Mouse (Mus musculus): ENCODE data around the gene Dip2c. TPM values are rescaled to one million over a fixed set of nuclear protein-coding genes. Genes with fewer than 3 reads are reported as not detected.

The Dip2c gene
- polyA plus RNA-seq, 1 experiment: 15.7 TPM

DNA sequence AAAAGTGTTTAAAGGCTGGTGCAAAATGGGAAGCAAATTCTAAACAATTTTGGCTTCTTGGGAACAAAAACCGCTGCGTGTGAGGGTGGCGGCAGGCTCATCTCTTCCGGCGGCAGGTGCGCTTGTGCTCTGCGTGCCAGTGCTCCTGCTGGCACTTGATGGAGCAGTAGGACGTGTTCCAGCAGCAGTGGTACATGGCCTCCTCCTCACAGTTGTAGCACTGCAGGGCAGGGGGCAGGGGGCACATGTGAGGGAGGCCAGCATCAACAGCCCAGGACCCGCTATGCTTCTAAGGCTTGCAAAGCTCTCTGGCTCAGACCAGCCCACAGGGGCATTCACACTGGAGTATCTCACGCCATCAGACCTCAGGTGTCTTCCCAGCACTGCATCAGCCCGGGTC, 410.4 kb downstream of the Dip2c start:
- no peak for TF ChIP-seq CTCF (IDR thresholded peaks at IDR 0.05; ENCODE audit: insufficient read depth, low read length)
- TF ChIP-seq POLR2A (IDR thresholded peaks at IDR 0.05; ENCODE audit: borderline replicate concordance, extremely low read depth, low read depth, low read length): no peak
- no peak for DNase-seq
- WGBS: 89% methylated on average over 11 of the region's 11 CpGs
- Histone ChIP-seq H3K4me1 (ENCODE audit: control insufficient read depth, insufficient read depth, low read length) (no peaks in the 10 kb centered on the region), H3K4me3 (replicated peaks; ENCODE audit: extremely low read depth, low read depth, low read length) (no peak overlapping the region)

DNA sequence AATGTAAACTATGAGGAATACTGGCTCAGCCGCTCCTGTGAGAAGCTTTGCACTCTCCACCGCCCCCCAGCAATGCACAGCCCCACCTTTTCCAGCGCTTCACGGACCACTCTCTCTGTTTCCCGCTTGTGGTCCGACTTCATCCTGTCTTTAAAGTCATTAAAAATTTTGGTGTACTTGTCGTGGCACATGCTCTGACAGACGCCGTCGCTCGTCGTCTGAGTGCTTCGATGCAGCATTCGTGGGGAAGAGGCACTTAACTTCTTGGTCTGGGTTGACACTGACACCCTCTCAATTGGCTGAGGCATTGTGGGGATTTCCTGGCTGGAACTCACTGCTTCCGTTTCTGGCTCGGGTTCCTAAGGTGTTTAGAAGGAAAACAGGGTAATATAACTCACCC, 413.0 kb downstream of the Dip2c start:
- Histone ChIP-seq H3K4me3 (replicated peaks; ENCODE audit: extremely low read depth, low read depth, low read length) (no peak overlapping the region), H3K4me1 (ENCODE audit: control insufficient read depth, insufficient read depth, low read length) (no peaks in the 10 kb centered on the region)
- no peak for DNase-seq
- TF ChIP-seq CTCF (IDR thresholded peaks at IDR 0.05; ENCODE audit: insufficient read depth, low read length) (no peak), POLR2A (IDR thresholded peaks at IDR 0.05; ENCODE audit: borderline replicate concordance, extremely low read depth, low read depth, low read length) (no peak)
- 78% methylated on average over 16 of the region's 16 CpGs for WGBS

DNA sequence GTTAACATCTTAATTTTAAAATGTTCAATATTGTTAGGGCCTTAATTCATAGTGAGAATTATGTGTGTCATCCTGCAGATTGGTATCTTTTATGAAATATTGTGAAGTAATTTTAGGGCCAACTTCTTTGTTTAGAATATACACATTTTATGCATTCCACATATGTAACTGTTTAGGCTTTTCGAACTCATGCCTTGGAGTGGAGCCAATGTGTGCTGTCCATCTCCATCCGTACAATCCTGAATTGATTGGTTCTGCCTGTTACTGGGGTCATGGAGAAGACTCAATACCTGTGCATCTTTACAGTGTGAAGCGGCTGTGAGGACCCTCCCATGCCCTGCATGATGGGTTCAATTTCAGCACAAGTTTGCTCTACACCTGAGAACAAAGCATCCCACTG, 416.5 kb downstream of the Dip2c start:
- Histone ChIP-seq H3K4me3 (replicated peaks; ENCODE audit: extremely low read depth, low read depth, low read length) (no peak overlapping the region), H3K4me1 (ENCODE audit: control insufficient read depth, insufficient read depth, low read length) (no peaks in the 10 kb centered on the region)
- no peak for DNase-seq
- WGBS: 83% methylated on average over 3 of the region's 3 CpGs
- TF ChIP-seq POLR2A (IDR thresholded peaks at IDR 0.05; ENCODE audit: borderline replicate concordance, extremely low read depth, low read depth, low read length) (no peak), CTCF (IDR thresholded peaks at IDR 0.05; ENCODE audit: insufficient read depth, low read length) (no peak)

DNA sequence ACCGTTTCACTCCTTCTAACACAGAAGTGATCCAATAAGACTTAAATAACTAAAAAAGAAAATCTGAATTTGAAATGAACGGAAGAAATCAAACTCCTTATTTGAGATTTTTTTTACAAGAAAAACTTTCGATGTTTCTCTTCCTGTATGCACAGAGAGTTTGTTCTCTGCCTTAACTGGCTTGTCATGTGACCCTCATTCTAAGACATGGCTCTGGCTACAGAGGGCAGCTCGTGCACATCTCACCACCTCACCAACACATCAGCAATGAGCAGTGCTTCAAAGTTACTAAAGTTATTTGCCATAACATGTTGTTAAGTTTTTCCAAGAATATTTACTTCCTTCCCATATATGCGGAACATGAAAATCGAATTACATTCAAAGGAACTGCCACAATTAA, 418.3 kb downstream of the Dip2c start:
- no peak for TF ChIP-seq POLR2A (IDR thresholded peaks at IDR 0.05; ENCODE audit: borderline replicate concordance, extremely low read depth, low read depth, low read length)
- WGBS: 91% methylated on average over 6 of the region's 6 CpGs
- Histone ChIP-seq H3K4me1 (ENCODE audit: control insufficient read depth, insufficient read depth, low read length) (no peaks in the 10 kb centered on the region), H3K4me3 (replicated peaks; ENCODE audit: extremely low read depth, low read depth, low read length) (no peak overlapping the region)
- no peak for DNase-seq

DNA sequence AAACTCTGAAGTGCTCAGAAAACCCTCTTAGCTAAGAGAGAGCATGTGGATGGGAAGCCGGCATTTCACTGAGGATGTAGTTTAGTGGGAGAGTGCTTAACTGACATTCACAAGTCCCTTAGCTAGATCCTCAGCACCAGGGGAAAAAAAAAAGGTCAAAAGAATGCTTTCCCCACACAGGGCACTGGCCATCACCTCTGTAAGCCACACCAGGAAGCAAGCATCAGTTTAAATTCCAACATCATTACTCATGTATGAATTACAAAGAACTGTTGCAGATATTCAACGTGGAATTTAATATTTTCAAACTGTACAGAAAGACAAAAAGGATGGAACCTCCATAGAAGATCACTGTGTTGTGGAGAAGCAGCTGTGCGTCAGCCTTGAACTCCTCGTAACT, 419.1 kb downstream of the Dip2c start:
- TF ChIP-seq POLR2A (IDR thresholded peaks at IDR 0.05; ENCODE audit: borderline replicate concordance, extremely low read depth, low read depth, low read length) (no peak), CTCF (IDR thresholded peaks at IDR 0.05; ENCODE audit: insufficient read depth, low read length) (no peak)
- DNase-seq: no peak
- 67% methylated on average over 4 of the region's 4 CpGs for WGBS
- Histone ChIP-seq H3K4me1 (ENCODE audit: control insufficient read depth, insufficient read depth, low read length) (no peaks in the 10 kb centered on the region), H3K4me3 (replicated peaks; ENCODE audit: extremely low read depth, low read depth, low read length) (no peak overlapping the region)

DNA sequence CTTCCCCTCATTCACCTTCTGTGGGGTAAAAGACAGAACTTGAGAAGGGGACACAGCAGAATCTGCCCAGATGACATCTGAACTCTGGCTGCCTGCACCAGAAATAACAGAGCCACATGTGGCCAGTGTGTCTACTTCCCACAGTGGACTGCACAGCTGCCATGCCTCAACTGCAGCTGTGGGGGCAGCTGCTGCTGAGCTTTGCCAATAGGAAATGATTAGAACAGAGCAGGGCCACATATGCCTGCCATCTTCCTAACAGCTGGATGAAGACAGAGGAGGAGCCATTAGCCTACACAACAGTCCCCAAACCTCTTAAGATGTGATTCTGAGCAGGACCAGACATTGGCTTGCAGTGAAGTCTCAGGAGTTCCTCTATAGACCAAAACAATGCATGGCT, 419.5 kb downstream of the Dip2c start:
- Histone ChIP-seq H3K4me3 (replicated peaks; ENCODE audit: extremely low read depth, low read depth, low read length) (no peak overlapping the region), H3K4me1 (ENCODE audit: control insufficient read depth, insufficient read depth, low read length) (no peaks in the 10 kb centered on the region)
- peak; percentile 27 for DNase-seq
- TF ChIP-seq POLR2A (IDR thresholded peaks at IDR 0.05; ENCODE audit: borderline replicate concordance, extremely low read depth, low read depth, low read length): no peak
- TF ChIP-seq CTCF (IDR thresholded peaks at IDR 0.05; ENCODE audit: insufficient read depth, low read length): no peak

DNA sequence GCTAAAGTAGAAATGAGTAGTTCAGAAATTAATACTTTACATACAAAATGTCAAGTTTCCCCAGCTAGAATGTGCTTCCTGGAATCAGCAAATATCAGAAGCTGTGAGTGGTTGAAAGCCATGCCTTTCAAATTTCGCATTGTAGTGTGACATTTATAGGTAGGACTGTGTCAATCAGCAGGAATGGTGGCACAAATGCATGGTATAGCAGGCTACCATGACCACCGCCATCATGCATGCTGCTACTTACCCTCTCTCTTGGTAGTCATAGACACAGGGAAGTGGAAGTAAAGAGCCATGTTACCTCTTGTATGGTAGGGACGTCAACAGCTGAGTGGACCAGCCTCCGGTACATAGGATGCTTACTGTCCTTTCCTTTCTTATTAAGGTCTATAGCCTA, 421.0 kb downstream of the Dip2c start:
- Histone ChIP-seq H3K4me1 (ENCODE audit: control insufficient read depth, insufficient read depth, low read length) (no peaks in the 10 kb centered on the region), H3K4me3 (replicated peaks; ENCODE audit: extremely low read depth, low read depth, low read length) (no peak overlapping the region)
- TF ChIP-seq POLR2A (IDR thresholded peaks at IDR 0.05; ENCODE audit: borderline replicate concordance, extremely low read depth, low read depth, low read length) (no peak), CTCF (IDR thresholded peaks at IDR 0.05; ENCODE audit: insufficient read depth, low read length) (no peak)
- 95% methylated on average over 4 of the region's 4 CpGs for WGBS
- DNase-seq: no peak

DNA sequence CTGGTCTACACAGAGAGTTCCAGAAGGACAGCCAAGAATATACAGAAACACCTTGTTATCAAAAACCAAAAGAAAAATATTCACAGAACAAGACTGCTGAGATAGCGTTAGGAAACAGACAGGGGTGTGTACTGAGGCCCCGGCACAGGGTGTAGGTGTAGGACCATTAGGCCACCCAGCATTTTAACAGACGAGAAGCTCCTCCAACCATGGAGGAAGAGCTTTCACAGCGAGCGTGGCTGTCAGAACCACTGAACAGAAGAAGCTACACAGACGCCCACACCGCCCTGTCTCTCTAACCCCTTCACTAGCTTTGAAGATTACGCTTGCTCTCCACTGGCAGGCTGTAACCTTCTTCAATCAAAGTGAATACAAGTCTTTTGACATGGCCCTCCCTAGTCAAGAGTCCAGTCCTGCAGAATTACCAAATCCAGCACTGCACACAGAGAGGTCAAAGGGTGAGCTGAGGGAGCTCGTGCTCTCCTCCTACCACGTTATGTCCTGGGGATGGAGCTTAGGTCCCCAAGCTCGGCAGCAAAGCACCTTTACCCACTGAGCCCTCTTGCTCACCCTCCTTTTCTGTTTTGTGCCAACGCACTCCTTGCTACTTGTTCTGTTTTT, 426.4 kb downstream of the Dip2c start:
- Histone ChIP-seq H3K4me1 (ENCODE audit: control insufficient read depth, insufficient read depth, low read length) (peaks cover 2% of the 10 kb centered on the region; the same call in 1 of the 2 replicates), H3K4me3 (replicated peaks; ENCODE audit: extremely low read depth, low read depth, low read length) (no peak overlapping the region)
- DNase-seq: no peak
- TF ChIP-seq CTCF (IDR thresholded peaks at IDR 0.05; ENCODE audit: insufficient read depth, low read length) (no peak), POLR2A (IDR thresholded peaks at IDR 0.05; ENCODE audit: borderline replicate concordance, extremely low read depth, low read depth, low read length) (no peak)
- WGBS: 76% methylated on average over 12 of the region's 12 CpGs

DNA sequence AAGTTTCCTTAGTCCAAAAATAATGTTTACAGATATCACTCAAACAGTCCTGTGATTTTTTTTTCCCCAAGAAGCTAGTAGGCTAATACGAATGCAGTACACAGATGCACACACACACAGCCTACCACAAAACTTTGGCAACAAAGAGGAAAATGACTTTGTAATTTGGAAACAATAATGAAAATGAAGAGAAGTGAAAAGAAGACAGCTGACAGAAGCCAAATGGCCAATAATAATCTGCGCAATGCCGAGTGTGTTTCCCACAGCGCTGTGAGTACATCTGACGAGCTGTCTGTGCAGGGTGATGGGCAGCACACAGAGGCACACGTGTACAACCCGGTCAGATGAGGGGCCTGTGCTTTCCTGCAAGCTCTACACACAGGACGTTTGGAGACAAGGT, 430.4 kb downstream of the Dip2c start:
- no peak for DNase-seq
- no peak overlapping the region for H3K4me3 ChIP-seq (replicated peaks; ENCODE audit: extremely low read depth, low read depth, low read length)
- 78% methylated on average over 8 of the region's 8 CpGs for WGBS
- peaks cover 2% of the 10 kb centered on the region; the same call in 1 of the 2 replicates for H3K4me1 ChIP-seq (ENCODE audit: control insufficient read depth, insufficient read depth, low read length)
- no peak for TF ChIP-seq CTCF (IDR thresholded peaks at IDR 0.05; ENCODE audit: insufficient read depth, low read length)
- no peak for TF ChIP-seq POLR2A (IDR thresholded peaks at IDR 0.05; ENCODE audit: borderline replicate concordance, extremely low read depth, low read depth, low read length)

DNA sequence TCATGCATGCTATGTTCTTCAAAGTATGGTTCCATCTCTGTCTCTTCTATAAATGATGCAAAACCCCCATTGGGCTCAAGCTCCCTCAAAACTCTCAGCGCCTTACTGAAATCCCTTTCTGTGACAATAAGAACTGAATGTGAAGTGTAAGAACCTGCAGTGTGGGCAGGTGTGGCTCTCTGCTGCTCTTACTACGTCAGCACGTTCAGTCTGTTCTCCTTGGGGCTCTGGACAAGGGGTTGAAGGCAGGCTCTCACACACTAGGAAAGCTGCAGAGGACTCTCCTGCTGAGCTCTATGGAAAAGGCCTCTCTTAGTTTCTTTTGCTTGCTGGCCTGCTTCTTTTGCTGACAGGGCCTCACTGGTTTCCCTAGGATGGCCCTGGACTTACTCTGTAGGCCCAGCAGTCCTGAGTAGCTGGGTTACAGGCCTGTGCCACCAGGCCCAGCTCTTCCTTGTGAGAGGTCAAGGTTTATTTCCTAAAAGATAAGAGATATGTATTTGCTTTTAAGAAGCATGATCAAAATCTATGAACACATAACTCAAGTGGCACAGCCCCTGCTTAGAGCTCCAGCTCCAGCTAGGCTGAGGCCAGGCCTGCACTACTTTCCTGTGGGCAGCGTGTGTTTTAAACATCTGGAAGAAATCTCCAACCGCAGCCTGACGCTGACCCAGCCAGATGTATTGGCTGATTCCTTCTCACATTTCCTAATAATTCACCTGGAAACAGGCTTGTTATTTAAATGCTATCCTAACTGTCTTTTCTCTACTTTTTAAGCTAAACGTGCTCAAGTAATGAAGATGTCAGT, 432.3 kb downstream of the Dip2c start:
- Histone ChIP-seq H3K4me1 (ENCODE audit: control insufficient read depth, insufficient read depth, low read length) (no peaks in the 10 kb centered on the region; the same call in 1 of the 2 replicates), H3K4me3 (replicated peaks; ENCODE audit: extremely low read depth, low read depth, low read length) (no peak overlapping the region)
- 85% methylated on average over 7 of the region's 7 CpGs for WGBS
- DNase-seq: no peak
- no peak for TF ChIP-seq CTCF (IDR thresholded peaks at IDR 0.05; ENCODE audit: insufficient read depth, low read length)
- TF ChIP-seq POLR2A (IDR thresholded peaks at IDR 0.05; ENCODE audit: borderline replicate concordance, extremely low read depth, low read depth, low read length): no peak
